Mouse (Mus musculus) central nervous system, embryonic 11.5 days (tissue): ENCODE measurements around the gene Tmf1. TPM values are rescaled to one million over a fixed set of nuclear protein-coding genes. Genes with fewer than 3 reads are reported as not detected.

ENCODE experiments used
- polyA plus RNA-seq: library from polyadenylated mRNA; depleted of rRNA; stranded (reverse); fragments of >200 nt; gene quantifications from 2 replicates; pipeline ENCODE4 v1.2.3, GENCODE M21; 2012; rRNA removed

Gene Tmf1
- polyA plus RNA-seq: 9.2 and 9.7 TPM in 2 replicates

GRCm38 (mm10) chr6:97178491-97179366, at the start of gene Tmf1:
Gene Tmf1 (minus strand): TSS chr6:97179122.

GRCm38 (mm10) chr6:97210191-97210961, 31.5 kb upstream of the Tmf1 start, which contains the start of gene Arl6ip5:
Gene Arl6ip5 (plus strand): TSS chr6:97210689.

GRCm38 (mm10) chr6:97205439-97205885, 26.5 kb upstream of the Tmf1 start, which contains the start of gene Uba3:
Gene Uba3 (minus strand): TSS chr6:97205647.

GRCm38 (mm10) chr6:97148383-97149251, 30.3 kb downstream of the Tmf1 start, which contains the start of gene Eogt:
Gene Eogt (minus strand): TSS chr6:97149182.

Other genes with a start within 250 kb of the Tmf1 start
- 1.1 and 1.5 TPM in 2 replicates for gene Fam19a4, start 118.7 kb downstream of the Tmf1 start, polyA plus RNA-seq
- 7.3 and 12.7 TPM in 2 replicates for gene Eogt, start 29.9 kb downstream of the Tmf1 start, polyA plus RNA-seq
- 84.6 and 102 TPM in 2 replicates for gene Uba3, start 26.5 kb upstream of the Tmf1 start, polyA plus RNA-seq
- gene Arl6ip5, start 31.6 kb upstream of the Tmf1 start, polyA plus RNA-seq: 45.5 and 61.6 TPM in 2 replicates
- 0.53 and 2.4 TPM in 2 replicates for gene Lmod3, start 73.6 kb upstream of the Tmf1 start, polyA plus RNA-seq